Mouse (Mus musculus): ENCODE measurements at regions not wholly inside any gene's neighbourhood (a gene's known extent, or its start where the extent isn't known, plus 50 kb on each side); places are given as distances from the start of the nearest gene placed in this dataset.
"Not testable (repeated sequence)": the region's sequence is repeated elsewhere in the genome, so short reads cannot be mapped to it uniquely, and the experiment has no call there.

DNA sequence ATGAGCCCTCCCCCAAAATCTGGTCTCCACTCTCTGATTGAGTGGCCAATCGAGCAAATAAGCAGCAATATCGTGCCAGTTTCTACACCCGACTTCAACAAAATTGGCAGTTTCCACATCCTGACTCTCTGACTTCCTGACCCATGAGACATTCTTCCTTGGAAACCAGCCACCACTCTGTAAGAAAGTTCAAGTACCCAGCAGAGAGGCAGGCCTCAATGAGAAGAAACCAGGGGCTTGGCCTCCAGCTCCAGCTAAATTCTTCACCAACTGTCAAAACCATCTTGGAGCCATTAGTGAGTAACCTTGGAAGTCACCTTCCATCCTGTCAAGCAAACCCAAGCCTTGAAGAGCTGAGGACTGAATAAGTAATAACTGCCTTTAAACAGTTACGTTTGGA is 162.7 kb upstream of the Intu start:
- Histone ChIP-seq H3K4me3 (ENCODE audit: low read depth, low read length) (no peak overlapping the region), H3K9ac (replicated peaks; ENCODE audit: low read length) (no peak overlapping the region), H3K4me1 (ENCODE audit: control insufficient read depth, insufficient read depth, low read length) (no peaks in the 10 kb centered on the region), H3K27me3 (ENCODE audit: control insufficient read depth, insufficient read depth, low read length) (no peaks in the 10 kb centered on the region), H3K36me3 (replicated peaks; ENCODE audit: control insufficient read depth, insufficient read depth, low read depth, low read length) (no peaks in the 10 kb centered on the region), H3K27ac (replicated peaks; ENCODE audit: low read depth, low read length) (no peak overlapping the region), H3K4me2 (ENCODE audit: low read depth, low read length) (no peak overlapping the region), H3K9me3 (replicated peaks; ENCODE audit: control insufficient read depth, low read length) (no peaks in the 10 kb centered on the region)
- DNase-seq (ENCODE audit: low spot score) (no peak), ATAC-seq (replicated peaks; ENCODE audit: insufficient number of reproducible peaks, low FRiP score, low TSS enrichment, low read depth) (no peak)
- 72% methylated on average over 4 of the region's 4 CpGs for WGBS

DNA sequence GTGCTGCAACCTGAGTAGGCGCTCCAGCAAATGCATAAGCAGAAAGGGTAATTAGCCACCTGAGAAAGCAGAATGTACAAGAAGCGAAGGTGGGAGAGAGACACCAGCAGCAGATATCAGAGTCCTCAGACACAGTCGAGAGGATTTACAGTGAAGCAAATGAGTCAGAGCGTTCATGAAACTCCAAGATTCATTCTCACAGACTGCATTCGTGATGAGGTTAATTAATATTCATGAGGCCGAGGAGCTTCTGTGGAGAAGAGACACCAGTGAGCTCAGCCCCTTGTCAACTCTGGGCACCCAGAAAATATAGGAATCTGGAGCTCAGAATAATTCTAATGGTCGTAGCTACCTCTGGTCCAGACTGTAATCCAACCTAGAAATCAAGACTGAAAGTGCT is 159.7 kb upstream of the Intu start:
- H3K9ac ChIP-seq (replicated peaks; ENCODE audit: low read length): no peak overlapping the region
- no peak overlapping the region for H3K27ac ChIP-seq (replicated peaks; ENCODE audit: low read depth, low read length)
- no peaks in the 10 kb centered on the region for H3K9me3 ChIP-seq (replicated peaks; ENCODE audit: control insufficient read depth, low read length)
- no peak for DNase-seq (ENCODE audit: low spot score)
- no peak overlapping the region for H3K4me3 ChIP-seq (ENCODE audit: low read depth, low read length)
- no peaks in the 10 kb centered on the region for H3K27me3 ChIP-seq (ENCODE audit: control insufficient read depth, insufficient read depth, low read length)
- 59% methylated on average over 7 of the region's 7 CpGs for whole genome bisulfite sequencing
- no peaks in the 10 kb centered on the region for H3K4me1 ChIP-seq (ENCODE audit: control insufficient read depth, insufficient read depth, low read length)
- no peaks in the 10 kb centered on the region for H3K36me3 ChIP-seq (replicated peaks; ENCODE audit: control insufficient read depth, insufficient read depth, low read depth, low read length)
- no peak for ATAC-seq (replicated peaks; ENCODE audit: insufficient number of reproducible peaks, low FRiP score, low TSS enrichment, low read depth)
- no peak overlapping the region for H3K4me2 ChIP-seq (ENCODE audit: low read depth, low read length)

DNA sequence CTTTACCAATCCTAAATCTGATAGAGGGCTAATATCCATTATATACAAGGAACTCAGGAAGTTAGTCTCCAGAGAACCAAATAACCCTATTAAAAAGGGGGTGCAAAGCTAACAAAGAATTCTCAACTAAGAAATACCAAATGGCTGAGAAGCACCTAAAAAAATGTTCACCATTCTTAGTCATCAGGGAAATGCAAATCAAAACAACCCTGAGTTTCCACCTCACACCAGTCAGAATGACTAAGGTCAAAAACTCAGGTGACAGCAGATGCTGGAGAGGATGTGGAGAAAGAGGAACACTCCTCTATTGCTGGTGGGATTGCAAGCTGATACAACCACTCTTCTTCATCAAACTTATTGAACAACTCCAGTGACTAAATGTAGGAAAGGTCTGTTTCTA is 154.9 kb upstream of the Intu start:
- H3K36me3 ChIP-seq (replicated peaks; ENCODE audit: control insufficient read depth, insufficient read depth, low read depth, low read length); H3K27ac ChIP-seq (replicated peaks; ENCODE audit: low read depth, low read length); H3K4me1 ChIP-seq (ENCODE audit: control insufficient read depth, insufficient read depth, low read length); H3K4me3 ChIP-seq (ENCODE audit: low read depth, low read length); H3K4me2 ChIP-seq (ENCODE audit: low read depth, low read length); H3K27me3 ChIP-seq (ENCODE audit: control insufficient read depth, insufficient read depth, low read length); H3K9ac ChIP-seq (replicated peaks; ENCODE audit: low read length); H3K9me3 ChIP-seq (replicated peaks; ENCODE audit: control insufficient read depth, low read length); ATAC-seq (replicated peaks; ENCODE audit: insufficient number of reproducible peaks, low FRiP score, low TSS enrichment, low read depth); DNase-seq (ENCODE audit: low spot score): not testable (repeated sequence)

DNA sequence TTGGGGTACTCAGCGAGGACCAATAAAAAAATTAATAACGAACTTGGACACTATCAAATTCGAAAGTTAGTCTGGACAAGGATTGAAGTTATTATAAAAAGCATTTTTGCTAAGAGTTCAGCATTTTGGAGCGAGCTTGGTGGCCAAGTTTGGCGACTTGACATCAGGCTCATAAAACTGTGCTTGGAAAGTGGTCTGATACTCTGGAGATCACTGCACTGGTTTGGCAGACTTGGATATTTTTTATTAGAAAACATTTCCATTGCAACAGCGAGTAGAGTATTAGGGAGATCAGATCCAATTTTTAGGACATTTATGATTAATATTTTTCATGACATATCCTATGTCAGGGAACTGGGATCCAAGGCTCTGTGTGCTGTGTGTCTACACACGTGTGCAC is 153.7 kb upstream of the Intu start:
- Histone ChIP-seq H3K36me3 (replicated peaks; ENCODE audit: control insufficient read depth, insufficient read depth, low read depth, low read length) (no peaks in the 10 kb centered on the region), H3K9me3 (replicated peaks; ENCODE audit: control insufficient read depth, low read length) (no peaks in the 10 kb centered on the region), H3K4me3 (ENCODE audit: low read depth, low read length) (no peak overlapping the region), H3K9ac (replicated peaks; ENCODE audit: low read length) (no peak overlapping the region), H3K4me1 (ENCODE audit: control insufficient read depth, insufficient read depth, low read length) (no peaks in the 10 kb centered on the region), H3K4me2 (ENCODE audit: low read depth, low read length) (no peak overlapping the region), H3K27ac (replicated peaks; ENCODE audit: low read depth, low read length) (no peak overlapping the region), H3K27me3 (ENCODE audit: control insufficient read depth, insufficient read depth, low read length) (no peaks in the 10 kb centered on the region)
- DNase-seq (ENCODE audit: low spot score) (no peak), ATAC-seq (replicated peaks; ENCODE audit: insufficient number of reproducible peaks, low FRiP score, low TSS enrichment, low read depth) (no peak)
- WGBS: 74% methylated on average over 7 of the region's 7 CpGs

DNA sequence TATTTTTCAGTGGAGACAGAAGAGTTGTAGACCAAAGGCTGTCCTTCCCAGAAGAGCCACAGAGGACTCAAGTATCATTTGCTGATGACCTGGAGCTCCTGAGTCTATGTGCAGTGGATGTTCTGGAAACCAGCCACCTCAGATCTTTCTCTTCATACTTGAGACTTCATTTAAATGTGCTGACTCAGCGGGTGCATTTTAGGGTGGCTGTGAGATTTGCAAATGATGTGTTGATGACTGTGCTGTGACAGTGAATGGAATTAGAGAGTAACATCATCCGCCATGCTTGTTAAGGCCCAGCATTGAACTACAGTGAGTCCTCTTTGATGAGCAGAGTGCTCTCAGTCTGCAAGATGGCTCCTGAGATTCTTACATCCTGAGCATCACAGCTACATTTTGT is 152.0 kb upstream of the Intu start:
- 86% methylated on average over 2 of the region's 2 CpGs for WGBS
- Histone ChIP-seq H3K4me3 (ENCODE audit: low read depth, low read length) (no peak overlapping the region), H3K9me3 (replicated peaks; ENCODE audit: control insufficient read depth, low read length) (no peaks in the 10 kb centered on the region), H3K27me3 (ENCODE audit: control insufficient read depth, insufficient read depth, low read length) (no peaks in the 10 kb centered on the region), H3K4me1 (ENCODE audit: control insufficient read depth, insufficient read depth, low read length) (no peaks in the 10 kb centered on the region), H3K27ac (replicated peaks; ENCODE audit: low read depth, low read length) (no peak overlapping the region), H3K9ac (replicated peaks; ENCODE audit: low read length) (no peak overlapping the region), H3K36me3 (replicated peaks; ENCODE audit: control insufficient read depth, insufficient read depth, low read depth, low read length) (no peaks in the 10 kb centered on the region), H3K4me2 (ENCODE audit: low read depth, low read length) (no peak overlapping the region)
- no peak for DNase-seq (ENCODE audit: low spot score)
- no peak for ATAC-seq (replicated peaks; ENCODE audit: insufficient number of reproducible peaks, low FRiP score, low TSS enrichment, low read depth)

DNA sequence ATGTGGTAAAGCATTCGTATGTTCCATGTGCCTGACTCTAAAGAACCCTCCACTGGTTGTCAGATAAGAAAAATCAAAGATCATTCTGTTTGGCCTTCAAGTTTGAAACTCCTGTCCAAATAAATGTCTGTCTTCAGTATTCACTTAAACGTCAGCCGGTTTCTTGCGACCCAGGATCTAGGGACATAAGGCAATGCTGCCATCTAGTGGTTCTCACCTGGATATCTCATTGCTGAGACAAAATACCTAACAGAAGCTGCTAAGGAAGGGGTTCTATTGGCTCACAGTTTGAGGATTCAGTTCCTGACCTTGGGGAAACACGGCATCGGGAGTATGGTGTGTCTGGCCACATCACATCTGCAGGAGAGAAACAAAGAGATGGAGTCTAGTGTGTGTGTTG is 139.5 kb upstream of the Intu start:
- H3K4me3 ChIP-seq (ENCODE audit: low read depth, low read length): no peak overlapping the region
- DNase-seq (ENCODE audit: low spot score): peak; percentile 88
- WGBS: 32% methylated on average over 6 of the region's 6 CpGs
- no peaks in the 10 kb centered on the region for H3K9me3 ChIP-seq (replicated peaks; ENCODE audit: control insufficient read depth, low read length)
- no peaks in the 10 kb centered on the region for H3K27me3 ChIP-seq (ENCODE audit: control insufficient read depth, insufficient read depth, low read length)
- H3K36me3 ChIP-seq (replicated peaks; ENCODE audit: control insufficient read depth, insufficient read depth, low read depth, low read length): no peaks in the 10 kb centered on the region
- no peak for ATAC-seq (replicated peaks; ENCODE audit: insufficient number of reproducible peaks, low FRiP score, low TSS enrichment, low read depth)
- no peak overlapping the region for H3K27ac ChIP-seq (replicated peaks; ENCODE audit: low read depth, low read length)
- no peaks in the 10 kb centered on the region; the same call in 1 of the 2 replicates for H3K4me1 ChIP-seq (ENCODE audit: control insufficient read depth, insufficient read depth, low read length)
- no peak overlapping the region for H3K9ac ChIP-seq (replicated peaks; ENCODE audit: low read length)
- H3K4me2 ChIP-seq (ENCODE audit: low read depth, low read length): no peak overlapping the region

DNA sequence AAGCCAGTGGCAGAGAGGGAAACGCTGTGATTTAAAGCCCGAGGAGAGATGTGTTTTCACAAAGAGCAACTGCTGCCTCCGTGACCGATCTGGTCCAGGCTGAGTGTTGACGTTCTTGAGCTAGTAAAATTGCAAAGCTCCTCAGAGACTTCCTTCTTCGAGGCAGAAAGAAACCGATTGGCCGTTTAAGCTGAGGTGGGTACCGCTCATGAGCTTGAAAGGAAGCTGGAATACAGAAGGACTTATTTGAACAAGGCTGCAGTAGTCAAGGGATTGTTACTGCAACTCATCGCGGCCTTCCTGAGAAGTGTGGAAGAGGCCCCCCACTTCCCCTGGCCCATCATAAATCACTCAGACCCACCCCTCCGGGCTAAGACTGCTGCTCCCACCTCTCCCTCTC is 132.9 kb upstream of the Intu start:
- DNase-seq (ENCODE audit: low spot score): no peak
- no peak overlapping the region for H3K4me2 ChIP-seq (ENCODE audit: low read depth, low read length)

DNA sequence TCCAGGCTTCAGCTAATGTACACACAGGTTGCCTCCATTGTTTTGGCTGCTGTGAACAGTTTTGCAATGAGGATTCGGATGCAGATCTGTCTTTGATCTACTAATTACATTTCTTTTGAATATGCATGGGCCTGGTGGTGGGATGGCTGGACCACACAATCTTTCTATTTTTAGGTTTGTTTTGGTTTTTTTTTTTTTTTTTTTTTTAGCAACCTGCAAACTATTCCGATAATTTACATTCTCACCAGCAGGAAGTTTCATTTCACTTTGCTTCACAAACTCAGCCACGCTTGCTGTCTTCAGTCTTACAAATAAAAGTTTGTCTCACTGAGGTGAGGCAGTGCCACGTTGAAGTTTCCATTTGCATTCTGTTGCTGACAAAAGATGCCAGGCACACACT is 127.7 kb upstream of the Intu start:
- no peak overlapping the region for H3K4me3 ChIP-seq (ENCODE audit: low read depth, low read length)
- DNase-seq (ENCODE audit: low spot score): no peak
- H3K4me1 ChIP-seq (ENCODE audit: control insufficient read depth, insufficient read depth, low read length): no peaks in the 10 kb centered on the region
- 88% methylated on average over 4 of the region's 4 CpGs for WGBS
- no peaks in the 10 kb centered on the region for H3K36me3 ChIP-seq (replicated peaks; ENCODE audit: control insufficient read depth, insufficient read depth, low read depth, low read length)
- no peaks in the 10 kb centered on the region for H3K27me3 ChIP-seq (ENCODE audit: control insufficient read depth, insufficient read depth, low read length)
- no peak overlapping the region for H3K4me2 ChIP-seq (ENCODE audit: low read depth, low read length)
- no peak overlapping the region for H3K27ac ChIP-seq (replicated peaks; ENCODE audit: low read depth, low read length)
- H3K9me3 ChIP-seq (replicated peaks; ENCODE audit: control insufficient read depth, low read length): no peaks in the 10 kb centered on the region
- no peak for ATAC-seq (replicated peaks; ENCODE audit: insufficient number of reproducible peaks, low FRiP score, low TSS enrichment, low read depth)
- no peak overlapping the region for H3K9ac ChIP-seq (replicated peaks; ENCODE audit: low read length)

More for the DNA sequence above, 132.9 kb upstream of the Intu start:
- WGBS: 73% methylated on average over 12 of the region's 12 CpGs
- Histone ChIP-seq H3K27me3 (ENCODE audit: control insufficient read depth, insufficient read depth, low read length) (no peaks in the 10 kb centered on the region), H3K9ac (replicated peaks; ENCODE audit: low read length) (no peak overlapping the region), H3K36me3 (replicated peaks; ENCODE audit: control insufficient read depth, insufficient read depth, low read depth, low read length) (no peaks in the 10 kb centered on the region), H3K4me1 (ENCODE audit: control insufficient read depth, insufficient read depth, low read length) (no peaks in the 10 kb centered on the region; the same call in 1 of the 2 replicates), H3K27ac (replicated peaks; ENCODE audit: low read depth, low read length) (no peak overlapping the region), H3K4me3 (ENCODE audit: low read depth, low read length) (no peak overlapping the region), H3K9me3 (replicated peaks; ENCODE audit: control insufficient read depth, low read length) (no peaks in the 10 kb centered on the region)
- no peak for ATAC-seq (replicated peaks; ENCODE audit: insufficient number of reproducible peaks, low FRiP score, low TSS enrichment, low read depth)
